Mouse (Mus musculus) embryonic facial prominence, embryonic 14.5 days (tissue): Measurements from ENCODE around the gene Aifm1. TPM values are rescaled to one million over a fixed set of nuclear protein-coding genes. Genes with fewer than 3 reads are reported as not detected.
A peak's percentile ranks its signal among the peaks of the same experiment; 100 is the strongest.

ENCODE experiments used
- ATAC-seq: fragments of 200-750 bp; cut with Nextera tagmentation; 2 replicates; pipeline ENCODE4 v1.8.0; 2017; ENCODE audit warnings: low read depth, moderate number of reproducible peaks, moderate TSS enrichment
- DNase-seq: peaks from one replicate; pipeline ENCODE4 v3.0.0-alpha.2; 2015; ENCODE audit warnings: low spot score
- H3K27ac ChIP-seq: fragments of 300-500 bp; sonication (generic); replicated peaks from 2 replicates; pipeline ENCODE4 v1.5.1; 2014; ENCODE audit warnings: low read depth, mild to moderate bottlenecking, low read length, moderate library complexity
- H3K27me3 ChIP-seq: fragments of 300-500 bp; sonication (generic); replicated peaks from 2 replicates; pipeline ENCODE4 v1.6.1; 2014; ENCODE audit warnings: low read length; ENCODE audit not compliant: control insufficient read depth, insufficient read depth
- H3K36me3 ChIP-seq: fragments of 300-500 bp; sonication (generic); 2 replicates; pipeline ENCODE4 v1.6.1; 2014; ENCODE audit warnings: low read length, mixed read lengths; ENCODE audit not compliant: control insufficient read depth, insufficient read depth
- H3K4me1 ChIP-seq: fragments of 300-500 bp; sonication (generic); 2 replicates; pipeline ENCODE4 v1.6.1; 2014; ENCODE audit warnings: antibody characterized with exemption, low read length; ENCODE audit not compliant: control insufficient read depth, insufficient read depth
- H3K4me2 ChIP-seq: fragments of 300-500 bp; sonication (generic); 2 replicates; pipeline ENCODE4 v1.6.1; 2014; ENCODE audit warnings: low read depth, mild to moderate bottlenecking, low read length, moderate library complexity, mixed read lengths
- H3K4me3 ChIP-seq: fragments of 300-500 bp; sonication (generic); 2 replicates; pipeline ENCODE4 v1.5.1; 2014; ENCODE audit warnings: low read depth, mild to moderate bottlenecking, low read length
- H3K9ac ChIP-seq: fragments of 300-500 bp; sonication (generic); 2 replicates; pipeline ENCODE4 v1.6.1; 2014; ENCODE audit warnings: low read depth, mild to moderate bottlenecking, low read length, moderate library complexity, mixed read lengths
- H3K9me3 ChIP-seq: fragments of 300-500 bp; sonication (generic); 2 replicates; pipeline ENCODE4 v1.6.1; 2016; ENCODE audit warnings: low read length; ENCODE audit not compliant: control insufficient read depth
- WGBS: fragments of 180-500 bp; shearing (Covaris S2); extraction: QIAGEN DNeasy Blood & Tissue Kit; methylation state at CpG from one replicate; pipeline ENCODE4 v1.1.7; 2014; 5-methylcytosine and 5-hydroxymethylcytosine counted together
- polyA plus RNA-seq: library from polyadenylated mRNA; unstranded; fragments of >200 nt; fragmentation: Nextera tagmentation; extraction: Ambion mirVana; gene quantifications from 2 replicates; pipeline ENCODE4 v1.2.1, GENCODE M21; 2014

Aifm1 gene
- polyA plus RNA-seq, 1 experiment from 2014 or later: 57.4 TPM

GRCm38 (mm10) chrX:48518808-48519548 is 5.6 kb upstream of the Aifm1 start, which contains the start of gene Rab33a:
TSS of gene Rab33a (plus strand) at chrX:48519285.
- DNase-seq: no peak
- Histone ChIP-seq H3K9ac (peak within 1 kb of the TSS; percentile 61), H3K9me3 (no peaks in the 10 kb centered on the region), H3K36me3 (no peaks in the 10 kb centered on the region), H3K4me1 (no peaks in the 10 kb centered on the region), H3K4me2 (peak within 1 kb of the TSS; percentile 69), H3K27me3 (no peaks in the 10 kb centered on the region), H3K4me3 (peak within 1 kb of the TSS; percentile 46), H3K27ac (no peak within 1 kb of the TSS; the same call in 1 of the 2 replicates)
- peak; percentile 85 for ATAC-seq
- 15% methylated on average over 29 of the region's 33 CpGs for WGBS

GRCm38 (mm10) chrX:48518211-48518807 is 4.9 kb upstream of the Aifm1 start:
- 24% methylated on average over 13 of the region's 15 CpGs for WGBS
- H3K9me3 ChIP-seq: no peaks in the 10 kb centered on the region
- peak; percentile 47 for DNase-seq
- ATAC-seq: peak; percentile 86
- peak overlapping the region; percentile 61; the same call in 1 of the 2 replicates for H3K9ac ChIP-seq
- H3K27ac ChIP-seq: no peak overlapping the region; the same call in 1 of the 2 replicates
- H3K4me3 ChIP-seq: peak overlapping the region; percentile 46
- H3K4me1 ChIP-seq: no peaks in the 10 kb centered on the region
- peak overlapping the region; percentile 69 for H3K4me2 ChIP-seq
- no peaks in the 10 kb centered on the region for H3K27me3 ChIP-seq
- H3K36me3 ChIP-seq: no peaks in the 10 kb centered on the region

GRCm38 (mm10) chrX:48513824-48514223 is 461 bp upstream of the Aifm1 start:
- H3K4me3 ChIP-seq: peak overlapping the region; percentile 55
- H3K36me3 ChIP-seq: no peaks in the 10 kb centered on the region
- no peaks in the 10 kb centered on the region for H3K9me3 ChIP-seq
- peak overlapping the region; percentile 52 for H3K4me2 ChIP-seq
- no peak for ATAC-seq
- H3K9ac ChIP-seq: peak overlapping the region; percentile 72
- peak overlapping the region; percentile 44; the same call in 1 of the 2 replicates for H3K27ac ChIP-seq
- WGBS: 23% methylated on average over 13 of the region's 13 CpGs
- no peak for DNase-seq
- H3K4me1 ChIP-seq: no peaks in the 10 kb centered on the region
- H3K27me3 ChIP-seq: no peaks in the 10 kb centered on the region

- Histone ChIP-seq H3K27ac (no peak overlapping the region), H3K9ac (no peak overlapping the region), H3K9me3 (no peaks in the 10 kb centered on the region), H3K27me3 (no peaks in the 10 kb centered on the region), H3K4me3 (no peak overlapping the region), H3K36me3 (peaks cover 25% of the 10 kb centered on the region), H3K4me2 (no peak overlapping the region), H3K4me1 (no peaks in the 10 kb centered on the region)
- WGBS: 88% methylated on average over 8 of the region's 8 CpGs
- DNase-seq: no peak
- ATAC-seq: no peak
These were observed 19.6 kb downstream of the Aifm1 start for GRCm38 (mm10) chrX:48493763-48494162.

GRCm38 (mm10) chrX:48481687-48482086 is 31.7 kb downstream of the Aifm1 start:
- Histone ChIP-seq H3K9me3 (no peaks in the 10 kb centered on the region), H3K4me1 (no peaks in the 10 kb centered on the region), H3K27me3 (no peaks in the 10 kb centered on the region), H3K36me3 (peaks cover 42% of the 10 kb centered on the region), H3K9ac (no peak overlapping the region), H3K4me3 (no peak overlapping the region), H3K27ac (no peak overlapping the region), H3K4me2 (no peak overlapping the region)
- no peak for ATAC-seq
- no peak for DNase-seq
- WGBS: 91% methylated on average over 7 of the region's 7 CpGs

GRCm38 (mm10) chrX:48481095-48481494 is 32.3 kb downstream of the Aifm1 start:
- ATAC-seq (no peak), DNase-seq (no peak)
- peaks cover 42% of the 10 kb centered on the region for H3K36me3 ChIP-seq
- no peaks in the 10 kb centered on the region for H3K9me3 ChIP-seq
- H3K4me1 ChIP-seq: no peaks in the 10 kb centered on the region
- no peak overlapping the region for H3K4me2 ChIP-seq
- H3K4me3 ChIP-seq: no peak overlapping the region
- WGBS: 89% methylated on average over 4 of the region's 4 CpGs
- no peak overlapping the region for H3K27ac ChIP-seq
- H3K27me3 ChIP-seq: no peaks in the 10 kb centered on the region
- H3K9ac ChIP-seq: no peak overlapping the region

GRCm38 (mm10) chrX:48467355-48467946 is 45.9 kb downstream of the Aifm1 start:
- Histone ChIP-seq H3K27ac (no peak overlapping the region), H3K27me3 (no peaks in the 10 kb centered on the region), H3K9ac (no peak overlapping the region), H3K9me3 (no peaks in the 10 kb centered on the region), H3K4me3 (no peak overlapping the region), H3K36me3 (no peaks in the 10 kb centered on the region), H3K4me2 (no peak overlapping the region), H3K4me1 (no peaks in the 10 kb centered on the region)
- DNase-seq: no peak
- 82% methylated on average over 3 of the region's 3 CpGs for WGBS
- ATAC-seq: no peak

- ATAC-seq (no peak), DNase-seq (no peak)
- 97% methylated on average over 2 of the region's 2 CpGs for WGBS
- H3K4me1 ChIP-seq: no peaks in the 10 kb centered on the region
- no peaks in the 10 kb centered on the region for H3K27me3 ChIP-seq
- no peak overlapping the region for H3K4me2 ChIP-seq
- no peak overlapping the region for H3K9ac ChIP-seq
- no peaks in the 10 kb centered on the region for H3K9me3 ChIP-seq
- no peaks in the 10 kb centered on the region for H3K36me3 ChIP-seq
- H3K4me3 ChIP-seq: no peak overlapping the region
- H3K27ac ChIP-seq: no peak overlapping the region
These were observed 47.2 kb downstream of the Aifm1 start for GRCm38 (mm10) chrX:48466174-48466573.
